Mouse (Mus musculus): ENCODE results near the gene Tap2. TPM values are rescaled to one million over a fixed set of nuclear protein-coding genes. Genes with fewer than 3 reads are reported as not detected.

Tap2 gene
- polyA plus RNA-seq, 1 experiment: 1.1 TPM

DNA sequence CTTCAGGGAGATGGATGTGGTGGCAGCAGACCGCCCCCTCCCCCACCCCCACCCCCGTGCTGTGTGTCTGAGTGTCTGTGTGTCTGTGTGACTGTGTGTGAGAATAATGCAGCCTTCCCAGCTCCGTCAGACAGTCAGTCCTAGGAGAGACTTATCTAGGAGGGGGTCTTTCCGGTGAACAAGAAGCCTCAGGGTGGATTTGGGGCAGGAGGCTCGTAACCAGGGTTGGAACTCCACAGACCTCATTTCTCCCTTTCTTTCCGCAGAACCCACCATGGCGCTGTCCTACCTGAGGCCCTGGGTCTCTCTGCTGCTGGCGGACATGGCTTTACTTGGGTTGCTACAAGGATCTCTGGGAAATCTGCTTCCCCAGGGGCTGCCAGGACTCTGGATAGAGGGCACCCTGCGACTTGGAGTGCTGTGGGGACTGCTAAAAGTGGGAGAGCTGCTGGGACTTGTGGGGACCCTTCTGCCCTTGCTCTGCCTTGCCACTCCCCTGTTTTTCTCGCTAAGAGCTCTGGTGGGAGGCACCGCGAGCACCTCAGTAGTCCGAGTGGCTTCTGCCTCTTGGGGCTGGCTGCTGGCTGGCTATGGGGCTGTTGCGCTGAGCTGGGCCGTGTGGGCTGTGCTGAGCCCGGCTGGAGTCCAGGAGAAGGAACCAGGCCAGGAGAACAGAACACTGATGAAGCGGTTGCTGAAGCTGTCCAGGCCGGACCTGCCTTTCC, 1.9 kb downstream of the Tap2 start:
- DNase-seq (ENCODE audit: low read depth): no peak
- no peak for TF ChIP-seq CTCF (IDR thresholded peaks at IDR 0.05; ENCODE audit: borderline replicate concordance, extremely low read depth, insufficient read depth, insufficient read length)
- TF ChIP-seq POLR2A (IDR thresholded peaks at IDR 0.05; ENCODE audit: borderline replicate concordance, extremely low read depth, insufficient read depth, insufficient read length, poor library complexity, severe bottlenecking): no peak

DNA sequence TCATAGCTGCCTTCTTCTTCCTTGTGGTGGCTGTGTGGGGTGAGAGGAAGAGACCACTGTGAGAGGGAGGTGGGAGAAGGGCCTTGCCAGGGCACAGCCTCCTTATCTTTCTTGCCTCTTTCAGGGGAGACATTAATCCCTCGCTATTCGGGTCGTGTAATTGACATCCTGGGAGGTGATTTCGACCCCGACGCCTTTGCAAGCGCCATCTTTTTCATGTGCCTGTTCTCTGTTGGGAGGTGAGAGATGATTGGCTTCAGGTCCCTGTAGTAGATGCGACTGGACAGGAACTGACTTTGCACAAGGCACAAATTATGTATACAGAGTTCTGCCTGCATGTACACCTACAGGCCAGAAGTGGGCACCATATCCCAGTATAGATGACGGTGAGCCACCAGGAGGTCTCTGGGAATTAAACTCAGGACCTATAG, 2.4 kb downstream of the Tap2 start:
- DNase-seq (ENCODE audit: low read depth): peak; percentile 29
- TF ChIP-seq POLR2A (IDR thresholded peaks at IDR 0.05; ENCODE audit: borderline replicate concordance, extremely low read depth, insufficient read depth, insufficient read length, poor library complexity, severe bottlenecking) (no peak), CTCF (IDR thresholded peaks at IDR 0.05; ENCODE audit: borderline replicate concordance, extremely low read depth, insufficient read depth, insufficient read length) (peak; percentile 51; the same call in 1 of the 2 replicates)

DNA sequence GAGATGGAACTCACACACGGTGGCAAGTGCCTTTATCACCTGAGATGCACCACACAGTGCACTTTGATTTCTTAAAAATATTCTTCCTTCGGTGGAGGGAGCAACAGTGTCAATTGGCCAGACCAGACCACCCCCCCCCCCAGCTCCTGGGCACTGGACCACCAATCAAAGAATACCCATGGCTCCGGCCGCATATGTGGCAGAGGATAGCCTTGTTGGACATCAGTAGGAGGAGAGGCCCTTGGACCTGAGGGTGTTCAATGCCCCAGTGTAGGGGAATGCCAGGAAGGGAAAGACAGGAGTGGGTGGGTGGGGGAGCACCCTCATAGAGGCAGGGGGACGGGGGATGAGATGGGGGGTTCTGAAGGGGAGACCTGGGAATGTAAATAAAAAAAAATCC, 3.4 kb downstream of the Tap2 start:
- no peak for DNase-seq (ENCODE audit: low read depth)
- TF ChIP-seq POLR2A (IDR thresholded peaks at IDR 0.05; ENCODE audit: borderline replicate concordance, extremely low read depth, insufficient read depth, insufficient read length, poor library complexity, severe bottlenecking) (no peak), CTCF (IDR thresholded peaks at IDR 0.05; ENCODE audit: borderline replicate concordance, extremely low read depth, insufficient read depth, insufficient read length) (no peak)

DNA sequence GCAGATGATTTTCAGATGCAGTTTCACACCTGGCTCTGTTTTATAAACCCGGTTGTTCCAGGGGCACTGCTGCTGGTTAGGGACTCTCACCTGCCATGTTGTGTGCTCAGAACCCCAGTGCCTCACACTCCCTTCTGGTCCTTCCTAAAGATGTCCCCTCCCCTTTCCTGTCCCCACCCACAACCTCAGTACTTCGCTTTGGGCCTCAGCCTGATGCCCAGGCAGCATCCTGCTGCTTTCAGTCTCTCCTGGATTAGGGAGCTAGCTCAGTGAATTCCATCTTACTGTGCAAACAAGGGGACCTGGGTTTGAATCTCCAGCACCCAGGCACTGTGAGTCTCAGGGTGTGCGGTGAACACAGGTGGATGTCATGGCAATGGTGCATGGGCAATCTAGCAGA, 4.1 kb downstream of the Tap2 start:
- DNase-seq (ENCODE audit: low read depth): no peak
- no peak for TF ChIP-seq CTCF (IDR thresholded peaks at IDR 0.05; ENCODE audit: borderline replicate concordance, extremely low read depth, insufficient read depth, insufficient read length)
- TF ChIP-seq POLR2A (IDR thresholded peaks at IDR 0.05; ENCODE audit: borderline replicate concordance, extremely low read depth, insufficient read depth, insufficient read length, poor library complexity, severe bottlenecking): no peak

DNA sequence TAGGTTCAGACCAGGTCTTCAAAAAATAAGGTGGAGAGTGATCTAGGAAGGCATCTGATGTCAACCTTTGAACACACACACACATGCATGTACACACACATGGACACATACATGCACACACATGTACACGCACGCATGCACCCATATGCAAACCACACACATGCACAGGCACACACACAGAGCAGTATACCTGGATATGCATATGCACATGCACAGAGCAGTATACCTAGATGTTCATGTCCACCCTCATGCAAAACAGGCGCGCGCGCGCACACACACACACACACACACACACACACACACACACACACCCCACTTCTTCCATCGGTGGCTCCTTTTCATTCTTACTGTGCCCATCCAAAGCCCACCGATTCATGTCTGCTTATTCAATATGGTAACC, 4.5 kb downstream of the Tap2 start:
- no peak for DNase-seq (ENCODE audit: low read depth)
- TF ChIP-seq POLR2A (IDR thresholded peaks at IDR 0.05; ENCODE audit: borderline replicate concordance, extremely low read depth, insufficient read depth, insufficient read length, poor library complexity, severe bottlenecking): no peak
- no peak for TF ChIP-seq CTCF (IDR thresholded peaks at IDR 0.05; ENCODE audit: borderline replicate concordance, extremely low read depth, insufficient read depth, insufficient read length)

DNA sequence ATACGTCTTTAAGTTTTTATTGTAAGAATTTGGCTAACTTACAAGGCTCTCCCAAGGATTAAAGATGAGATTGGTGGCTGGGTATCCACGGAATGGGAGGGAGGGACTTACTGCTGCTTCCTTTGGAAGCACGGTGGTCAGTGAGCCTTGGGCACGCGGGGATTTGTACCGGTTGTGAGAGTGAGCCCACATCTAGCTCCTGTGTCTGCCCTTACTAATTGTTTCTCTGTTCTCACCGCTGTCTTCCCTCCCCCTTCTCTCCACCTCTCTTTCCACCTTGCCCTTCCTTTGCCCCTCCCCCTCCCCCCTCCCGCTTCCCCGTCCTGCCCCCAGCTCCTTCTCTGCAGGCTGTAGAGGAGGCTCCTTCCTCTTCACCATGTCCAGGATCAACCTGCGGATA, 5.1 kb downstream of the Tap2 start:
- TF ChIP-seq CTCF (IDR thresholded peaks at IDR 0.05; ENCODE audit: borderline replicate concordance, extremely low read depth, insufficient read depth, insufficient read length) (no peak), POLR2A (IDR thresholded peaks at IDR 0.05; ENCODE audit: borderline replicate concordance, extremely low read depth, insufficient read depth, insufficient read length, poor library complexity, severe bottlenecking) (no peak)
- no peak for DNase-seq (ENCODE audit: low read depth)

- no peak for DNase-seq (ENCODE audit: low read depth)
Observed at GRCm38 (mm10) chr17:34209680-34210079, 6.4 kb downstream of the Tap2 start.

DNA sequence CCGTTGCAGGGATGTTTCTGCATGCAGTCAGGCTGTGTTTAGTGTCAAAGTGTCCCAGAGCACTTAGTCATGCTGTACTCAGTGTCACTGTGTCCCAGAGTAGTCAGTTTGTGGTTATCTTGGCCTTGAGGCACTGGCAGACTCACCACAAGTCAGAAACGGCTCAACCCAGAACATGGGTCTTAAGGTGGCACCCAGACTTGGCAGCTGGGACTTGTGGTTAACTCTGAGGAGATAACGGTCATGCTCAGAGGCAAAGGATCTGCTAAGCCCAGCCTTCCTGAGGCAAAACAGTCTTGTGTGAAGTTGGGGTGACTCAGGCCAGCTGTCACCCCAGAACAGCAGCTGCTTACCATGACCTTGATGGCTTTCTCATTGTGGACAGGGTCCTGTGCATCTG, 7.3 kb downstream of the Tap2 start:
- no peak for TF ChIP-seq POLR2A (IDR thresholded peaks at IDR 0.05; ENCODE audit: borderline replicate concordance, extremely low read depth, insufficient read depth, insufficient read length, poor library complexity, severe bottlenecking)
- no peak for TF ChIP-seq CTCF (IDR thresholded peaks at IDR 0.05; ENCODE audit: borderline replicate concordance, extremely low read depth, insufficient read depth, insufficient read length)
- DNase-seq (ENCODE audit: low read depth): no peak

More at GRCm38 (mm10) chr17:34209680-34210079, 6.4 kb downstream of the Tap2 start:
- TF ChIP-seq POLR2A (IDR thresholded peaks at IDR 0.05; ENCODE audit: borderline replicate concordance, extremely low read depth, insufficient read depth, insufficient read length, poor library complexity, severe bottlenecking): no peak
- TF ChIP-seq CTCF (IDR thresholded peaks at IDR 0.05; ENCODE audit: borderline replicate concordance, extremely low read depth, insufficient read depth, insufficient read length): peak; percentile 17; the same call in 1 of the 2 replicates

DNA sequence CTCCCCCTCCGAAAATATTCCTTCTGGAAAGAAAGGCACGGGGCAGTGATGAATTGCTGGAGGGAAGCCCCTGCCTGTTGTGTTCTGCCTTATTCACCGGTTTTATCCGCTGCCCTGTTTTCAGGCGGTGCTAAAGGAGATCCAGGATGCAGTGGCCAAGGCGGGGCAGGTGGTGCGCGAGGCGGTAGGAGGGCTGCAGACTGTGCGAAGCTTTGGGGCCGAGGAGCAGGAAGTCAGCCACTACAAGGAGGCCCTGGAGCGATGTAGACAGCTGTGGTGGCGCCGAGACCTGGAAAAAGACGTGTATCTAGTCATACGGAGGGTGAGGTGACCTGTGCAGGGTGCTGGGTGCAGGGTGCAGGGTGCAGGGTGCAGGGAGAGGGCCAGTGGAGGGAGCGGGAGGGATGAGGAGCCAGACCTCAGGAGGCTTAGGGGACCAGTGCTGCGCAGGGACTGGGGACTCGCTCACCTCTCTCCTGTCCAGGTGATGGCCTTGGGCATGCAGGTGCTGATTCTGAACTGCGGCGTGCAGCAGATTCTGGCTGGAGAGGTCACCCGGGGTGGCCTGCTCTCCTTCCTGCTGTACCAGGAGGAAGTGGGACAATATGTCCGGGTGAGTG, 8.5 kb downstream of the Tap2 start:
- no peak for DNase-seq (ENCODE audit: low read depth)
- TF ChIP-seq CTCF (IDR thresholded peaks at IDR 0.05; ENCODE audit: borderline replicate concordance, extremely low read depth, insufficient read depth, insufficient read length): no peak

GRCm38 (mm10) chr17:34213936-34214335, 10.6 kb downstream of the Tap2 start:
- DNase-seq (ENCODE audit: low read depth): no peak
- TF ChIP-seq CTCF (IDR thresholded peaks at IDR 0.05; ENCODE audit: borderline replicate concordance, extremely low read depth, insufficient read depth, insufficient read length): no peak
- no peak for TF ChIP-seq POLR2A (IDR thresholded peaks at IDR 0.05; ENCODE audit: borderline replicate concordance, extremely low read depth, insufficient read depth, insufficient read length, poor library complexity, severe bottlenecking)

- TF ChIP-seq POLR2A (IDR thresholded peaks at IDR 0.05; ENCODE audit: borderline replicate concordance, extremely low read depth, insufficient read depth, insufficient read length, poor library complexity, severe bottlenecking): no peak
- no peak for TF ChIP-seq CTCF (IDR thresholded peaks at IDR 0.05; ENCODE audit: borderline replicate concordance, extremely low read depth, insufficient read depth, insufficient read length)
Observed at GRCm38 (mm10) chr17:34215176-34215575, 11.8 kb downstream of the Tap2 start.

More at GRCm38 (mm10) chr17:34215176-34215575, 11.8 kb downstream of the Tap2 start:
- no peak for DNase-seq (ENCODE audit: low read depth)

Measured in brain, embryonic 14.5 days (tissue).